Mouse (Mus musculus): Measurements from ENCODE around the gene Rexo4. TPM values are rescaled to one million over a fixed set of nuclear protein-coding genes. Genes with fewer than 3 reads are reported as not detected.

Gene Rexo4
- polyA plus RNA-seq (2015; fragmentation: Nextera tagmentation; extraction: Ambion mirVana): 55.9 and 56.2 TPM in 2 replicates

GRCm38 (mm10) chr2:26963923-26964723 is at the start of gene Rexo4:
Gene Rexo4 (minus strand): TSS chr2:26964386.
- DNase-seq (ENCODE audit: low spot score): peak; percentile 96

DNA sequence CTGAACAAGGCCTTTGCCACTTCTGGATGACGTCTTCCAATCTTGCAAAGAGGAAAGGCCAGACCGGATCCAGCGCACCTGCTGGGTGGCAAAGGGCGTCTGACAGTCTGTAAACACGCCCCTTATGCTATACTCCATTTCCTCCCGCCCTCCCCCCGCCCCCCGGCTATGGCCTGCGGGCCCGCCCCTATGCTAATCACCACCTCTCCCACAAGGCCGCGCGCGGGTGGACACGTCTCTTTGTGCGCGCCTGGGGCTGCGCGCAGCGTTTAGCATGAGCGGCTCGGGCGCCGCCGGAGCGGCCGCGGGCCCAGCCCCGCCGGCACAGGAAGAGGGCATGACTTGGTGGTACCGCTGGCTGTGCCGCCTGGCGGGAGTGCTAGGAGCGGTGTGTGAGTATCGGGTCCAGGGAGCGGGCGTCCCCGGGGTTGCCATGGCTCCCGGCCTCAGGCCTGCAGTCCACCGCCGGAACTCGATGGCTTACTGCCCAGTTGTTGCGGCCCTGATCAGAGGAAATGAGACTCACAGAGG is 45.6 kb upstream of the Rexo4 start, which contains the start of gene Cacfd1:
Gene Cacfd1 (plus strand): TSS at position 213 of the 531 bp plus-strand sequence.
- peak; percentile 98 for DNase-seq (ENCODE audit: low spot score)

- DNase-seq (ENCODE audit: low spot score): no peak
Measured at GRCm38 (mm10) chr2:27007701-27008100, 43.5 kb upstream of the Rexo4 start.

- no peak for DNase-seq (ENCODE audit: low spot score)
Measured at GRCm38 (mm10) chr2:27006255-27006654, 42.1 kb upstream of the Rexo4 start.

- DNase-seq (ENCODE audit: low spot score): no peak
Measured at GRCm38 (mm10) chr2:26997993-26998392, 33.8 kb upstream of the Rexo4 start.

DNA sequence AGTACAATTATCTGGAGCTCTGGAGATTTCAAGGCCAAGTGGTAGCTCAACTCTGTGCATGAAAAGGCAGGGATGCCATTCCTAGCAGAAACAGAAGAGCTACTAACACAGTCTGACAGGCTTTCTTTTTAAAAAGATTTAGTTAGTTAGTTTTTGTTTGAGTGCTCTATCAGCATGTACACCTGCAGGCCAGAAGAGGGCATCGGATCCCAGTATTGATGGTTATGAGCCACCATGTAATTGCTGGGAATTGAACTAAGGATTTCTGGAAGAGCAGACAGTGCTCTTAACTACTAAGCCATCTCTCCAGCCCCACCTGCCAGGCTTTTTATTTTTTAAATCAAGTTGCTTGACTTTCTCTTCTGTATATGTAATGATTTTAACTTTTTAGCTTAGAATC is 33.3 kb upstream of the Rexo4 start:
- peak; percentile 22 for DNase-seq (ENCODE audit: low spot score)

- DNase-seq (ENCODE audit: low spot score): no peak
Measured at GRCm38 (mm10) chr2:26993936-26994335, 29.8 kb upstream of the Rexo4 start.

- no peak for DNase-seq (ENCODE audit: low spot score)
Measured at GRCm38 (mm10) chr2:26984640-26985039, 20.5 kb upstream of the Rexo4 start.

DNA sequence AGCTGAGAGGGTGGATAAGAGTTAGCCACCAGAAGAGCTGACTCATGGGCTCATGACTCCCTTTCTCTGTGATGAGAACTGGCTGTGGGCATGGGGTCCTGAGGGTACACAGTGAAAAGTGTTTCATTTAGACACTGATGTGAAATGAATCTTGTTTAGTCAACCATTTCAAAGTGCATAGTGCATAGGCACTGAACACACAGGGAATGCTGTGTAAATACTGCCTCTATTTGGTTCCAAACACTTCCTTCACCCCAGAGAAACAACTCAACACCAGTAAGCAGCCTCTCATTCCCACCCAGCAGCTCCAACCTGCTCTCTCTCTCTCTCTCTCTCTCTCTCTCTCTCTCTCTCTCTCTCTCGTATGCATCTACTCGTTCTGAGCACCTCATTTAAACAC is 20.0 kb upstream of the Rexo4 start:
- no peak for DNase-seq (ENCODE audit: low spot score)

DNA sequence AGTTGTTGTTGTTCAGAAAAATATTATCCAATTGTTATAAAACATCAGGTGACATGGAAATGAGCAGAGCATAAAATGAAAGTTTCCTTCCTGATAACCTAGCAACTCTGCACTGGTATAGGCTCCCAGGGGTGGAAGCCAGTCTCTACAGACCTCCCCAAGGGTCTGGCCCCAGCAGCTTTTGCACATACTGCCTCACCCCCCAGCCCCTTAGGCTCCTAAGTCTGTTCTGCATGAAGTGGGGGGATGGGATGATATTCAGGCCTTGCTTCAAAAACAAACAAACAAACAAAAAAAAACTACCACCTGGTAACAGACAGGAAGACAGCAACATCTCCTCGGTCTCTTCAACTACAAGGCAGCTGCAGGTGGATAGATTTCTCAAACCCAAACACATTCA is 16.2 kb upstream of the Rexo4 start:
- DNase-seq (ENCODE audit: low spot score): no peak

DNA sequence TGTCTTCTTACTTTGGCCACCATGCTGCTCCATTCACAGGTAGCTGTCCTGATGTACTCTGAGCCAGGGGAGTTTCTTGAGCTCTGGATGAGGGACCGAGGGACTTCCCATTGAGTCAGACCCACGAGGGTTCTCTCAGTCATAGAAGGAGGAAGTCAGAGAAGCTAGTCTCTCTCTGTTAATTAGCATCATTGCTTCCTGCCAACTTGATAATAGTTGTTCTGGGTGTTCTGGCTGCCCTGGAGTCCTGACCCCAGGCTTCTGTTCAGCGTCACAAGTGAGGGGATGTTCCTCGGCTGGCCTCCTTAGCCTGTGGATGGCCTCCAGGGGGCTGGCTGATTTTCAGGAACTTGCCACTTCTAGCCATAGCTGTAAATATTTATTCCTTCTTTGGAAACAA is 9.8 kb upstream of the Rexo4 start:
- no peak for DNase-seq (ENCODE audit: low spot score)

- DNase-seq (ENCODE audit: low spot score): no peak
Measured at GRCm38 (mm10) chr2:26973116-26973515, 8.9 kb upstream of the Rexo4 start, which contains the start of gene Adamts13. Gene Adamts13 (plus strand): TSS chr2:26973416.

DNA sequence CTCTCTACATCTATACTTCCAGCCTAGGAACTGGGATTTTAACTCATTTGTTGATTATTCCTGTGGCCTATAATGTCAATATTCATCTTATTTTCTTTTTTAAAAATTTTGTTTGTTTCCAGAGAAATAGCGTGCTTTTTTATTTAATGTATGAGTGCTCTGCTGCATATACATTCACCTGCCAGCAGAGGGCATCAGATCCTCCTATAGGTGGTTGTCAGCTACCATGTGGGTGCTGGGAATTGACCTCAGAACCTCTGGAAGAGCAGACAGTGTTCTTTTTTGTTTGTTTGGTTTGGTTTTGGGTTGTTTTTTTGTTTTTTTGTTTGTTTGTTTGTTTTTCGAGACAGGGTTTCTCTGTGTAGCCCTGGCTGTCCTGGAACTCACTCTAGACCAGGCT is 3.1 kb upstream of the Rexo4 start:
- no peak for DNase-seq (ENCODE audit: low spot score)

DNA sequence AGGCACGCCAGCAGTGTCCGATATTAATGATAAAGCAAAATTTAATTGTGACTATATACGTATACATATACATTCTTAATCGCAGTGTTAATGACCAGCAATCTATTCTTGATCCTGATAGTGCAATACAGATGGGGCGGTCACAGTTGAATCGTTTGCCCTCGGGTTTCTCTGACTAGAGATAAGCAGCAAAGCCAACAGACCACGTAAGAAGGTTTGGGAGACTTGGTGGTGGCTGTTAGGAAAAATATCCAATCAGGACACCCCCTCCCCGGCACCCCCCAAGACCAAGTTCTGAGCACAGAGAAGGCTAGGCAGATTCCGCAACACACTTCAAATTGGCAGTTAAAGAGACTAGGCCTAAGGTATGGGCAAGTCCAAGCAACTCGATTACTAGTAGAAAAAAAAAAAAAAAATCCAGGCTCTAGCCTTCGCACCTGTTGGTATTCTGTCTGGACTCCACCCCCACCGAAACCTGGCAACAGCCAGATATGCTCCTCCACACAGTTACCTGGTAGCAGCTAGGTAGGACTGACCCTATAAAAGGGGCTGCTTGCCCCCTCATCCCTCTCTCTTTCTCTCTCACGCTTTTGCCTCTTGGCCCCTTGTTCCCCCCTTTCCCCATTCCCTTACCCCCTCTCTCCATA is 661 bp upstream of the Rexo4 start:
- DNase-seq (ENCODE audit: low spot score): no peak

- no peak for DNase-seq (ENCODE audit: low spot score)
Measured at GRCm38 (mm10) chr2:26960756-26961155, 3.4 kb downstream of the Rexo4 start.

DNA sequence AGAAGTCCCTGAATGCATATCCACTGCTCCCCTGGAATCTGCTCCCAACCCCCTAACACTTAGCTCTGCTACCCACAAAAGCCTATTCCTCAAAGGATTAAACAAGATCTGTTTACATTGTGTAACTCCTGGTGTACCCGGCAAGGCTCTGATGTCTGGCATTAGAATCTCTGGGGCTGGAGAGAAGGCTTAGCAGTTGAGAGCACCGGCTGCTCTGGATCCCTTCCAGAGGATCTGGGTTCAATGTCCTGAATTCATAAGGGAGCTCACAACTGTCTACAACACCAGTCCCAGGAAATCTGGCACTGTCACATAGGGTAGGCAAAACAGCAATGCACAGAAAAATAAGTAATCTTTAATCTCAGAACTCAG is 6.7 kb downstream of the Rexo4 start:
- DNase-seq (ENCODE audit: low spot score): no peak

- DNase-seq (ENCODE audit: low spot score): no peak
Measured at GRCm38 (mm10) chr2:26956811-26957487, 7.2 kb downstream of the Rexo4 start.

GRCm38 (mm10) chr2:26954735-26955395 is 9.3 kb downstream of the Rexo4 start:
- peak; percentile 52 for DNase-seq (ENCODE audit: low spot score)

- DNase-seq (ENCODE audit: low spot score): no peak
Measured at GRCm38 (mm10) chr2:26952866-26953265, 11.3 kb downstream of the Rexo4 start.

DNA sequence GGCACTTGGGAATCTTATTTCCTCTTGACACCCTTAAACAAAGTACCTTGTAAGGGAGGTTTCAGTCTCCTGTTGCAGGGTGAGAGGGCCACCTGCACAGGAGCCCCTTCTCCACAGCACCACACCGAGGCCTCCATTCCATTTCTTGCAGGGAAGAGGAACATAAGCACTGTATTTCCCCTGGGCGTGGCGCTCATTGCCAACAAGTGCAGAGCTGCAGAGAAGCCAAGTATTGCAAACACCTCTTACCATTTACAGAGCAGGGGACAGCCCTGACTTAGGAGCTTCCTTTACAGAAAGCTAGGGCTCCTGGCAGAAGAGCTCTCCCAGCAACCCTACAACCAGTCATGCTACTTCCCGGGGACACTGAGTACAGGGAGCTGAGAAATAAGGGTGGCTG is 12.0 kb downstream of the Rexo4 start:
- no peak for DNase-seq (ENCODE audit: low spot score)

- no peak for DNase-seq (ENCODE audit: low spot score)
Measured at GRCm38 (mm10) chr2:26951346-26951905, 12.8 kb downstream of the Rexo4 start.

Measured in thymus, postnatal 0 days (tissue).